Mouse (Mus musculus) MEL (cell line): Measurements from ENCODE around the gene Vax1. TPM values are rescaled to one million over a fixed set of nuclear protein-coding genes. Genes with fewer than 3 reads are reported as not detected.

Source experiments
- DNase-seq: peaks from one replicate; pipeline ENCODE4 v3.0.0; 2011; ENCODE audit warnings: low read depth, low spot score
- H3K27ac ChIP-seq: 2 replicates; pipeline ENCODE4 v1.5.1; 2012; ENCODE audit warnings: low read depth, mild to moderate bottlenecking, control low read depth, low read length, moderate library complexity; ENCODE audit not compliant: control insufficient read depth
- H3K27me3 ChIP-seq, 2 experiments: fragments of 150-350 bp in 1 of 2; sonication (generic) in 1 of 2; 2 replicates each; pipeline ENCODE4 v1.6.1; 2012; ENCODE audit warnings: low read length in 2 of 2, mild to moderate bottlenecking in 2 of 2, improper control_type of control experiment in 1 of 2, moderate library complexity in 1 of 2; ENCODE audit not compliant: insufficient read depth in 2 of 2, control insufficient read depth in 1 of 2
- H3K36me3 ChIP-seq, 2 experiments: 2 replicates each; pipeline ENCODE4 v1.6.1; 2012 to 2014; ENCODE audit warnings: low read length in 2 of 2, improper control_type of control experiment in 1 of 2, inconsistent platforms in 1 of 2, mild to moderate bottlenecking in 1 of 2; ENCODE audit not compliant: insufficient read depth in 2 of 2, control insufficient read depth in 1 of 2
- H3K4me1 ChIP-seq, 2 experiments: fragments of 150-350 bp in 1 of 2; sonication (generic) in 1 of 2; 2 replicates each; pipeline ENCODE4 v1.6.1; 2012; ENCODE audit warnings: low read length in 2 of 2, improper control_type of control experiment in 1 of 2, mild to moderate bottlenecking in 1 of 2; ENCODE audit not compliant: insufficient read depth in 2 of 2, control insufficient read depth in 1 of 2
- H3K4me3 ChIP-seq, 2 experiments: fragments of 150-350 bp in 1 of 2; sonication (generic) in 1 of 2; 2 replicates each; pipeline ENCODE4 v1.5.1; 2012; ENCODE audit warnings: low read depth in 2 of 2, low read length in 2 of 2, mild to moderate bottlenecking in 2 of 2, moderate library complexity in 2 of 2, control low read depth in 1 of 2, improper control_type of control experiment in 1 of 2; ENCODE audit not compliant: control insufficient read depth in 1 of 2, insufficient read depth in 1 of 2
- H3K79me2 ChIP-seq: 2 replicates; pipeline ENCODE4 v1.6.1; 2012; ENCODE audit warnings: mild to moderate bottlenecking, low read length, moderate library complexity; ENCODE audit not compliant: control insufficient read depth, poor library complexity, insufficient read depth
- H3K9ac ChIP-seq: 2 replicates; pipeline ENCODE4 v1.6.1; 2012; ENCODE audit warnings: low read depth, mild to moderate bottlenecking, control low read depth, low read length, moderate library complexity; ENCODE audit not compliant: control insufficient read depth, poor library complexity, severe bottlenecking
- H3K9me3 ChIP-seq: fragments of 150-350 bp; sonication (generic); replicated peaks from 2 replicates; pipeline ENCODE4 v1.6.1; 2012; ENCODE audit warnings: mild to moderate bottlenecking, low read length, improper control_type of control experiment, moderate library complexity; ENCODE audit not compliant: insufficient read depth
- CHD1 ChIP-seq: IDR thresholded peaks from 2 replicates; pipeline ENCODE4 v1.6.1; 2012; ENCODE audit warnings: low read depth, mild to moderate bottlenecking, inconsistent platforms, low read length, improper control_type of control experiment
- CHD2 ChIP-seq: IDR thresholded peaks from 2 replicates; pipeline ENCODE4 v1.6.1; 2011; ENCODE audit warnings: low read length, improper control_type of control experiment
- CTCF ChIP-seq, 3 experiments: IDR thresholded peaks in 2 of 3; conservative IDR thresholded peaks in 1 of 3; 2 replicates each; pipeline ENCODE4 v1.5.1; 2011 to 2012; ENCODE audit warnings: low read length in 3 of 3, low read depth in 2 of 3, mild to moderate bottlenecking in 2 of 3, improper control_type of control experiment in 1 of 3, inconsistent platforms in 1 of 3, mixed read lengths in 1 of 3, moderate library complexity in 1 of 3; ENCODE audit not compliant: control insufficient read depth in 1 of 3, insufficient read depth in 1 of 3, poor library complexity in 1 of 3, severe bottlenecking in 1 of 3
- ELF1 ChIP-seq: IDR thresholded peaks from 2 replicates; pipeline ENCODE4 v1.6.1; 2014; ENCODE audit warnings: low read depth, mild to moderate bottlenecking, inconsistent platforms, low read length, improper control_type of control experiment, moderate library complexity
- GABPA ChIP-seq: IDR thresholded peaks from 2 replicates; pipeline ENCODE4 v1.6.1; 2012; ENCODE audit warnings: low read depth, mild to moderate bottlenecking, inconsistent platforms, low read length, improper control_type of control experiment, moderate library complexity
- GATA1 ChIP-seq: IDR thresholded peaks from 2 replicates; pipeline ENCODE4 v1.6.1; 2011; ENCODE audit warnings: low read depth, low read length, improper control_type of control experiment
- JUND ChIP-seq: IDR thresholded peaks from 2 replicates; pipeline ENCODE4 v1.6.1; 2011; ENCODE audit warnings: low read depth, mild to moderate bottlenecking, improper control_type of control experiment, low read length
- KAT2A ChIP-seq: conservative IDR thresholded peaks from 2 replicates; pipeline ENCODE4 v1.6.1; 2012; ENCODE audit warnings: low read depth, low read length, improper control_type of control experiment, inconsistent platforms
- MAFK ChIP-seq: IDR thresholded peaks from 2 replicates; pipeline ENCODE4 v1.6.1; 2011; ENCODE audit warnings: low read depth, mild to moderate bottlenecking, low read length, improper control_type of control experiment, borderline replicate concordance
- MAX ChIP-seq: IDR thresholded peaks from 2 replicates; pipeline ENCODE4 v1.6.1; 2011; ENCODE audit warnings: low read length, improper control_type of control experiment
- MAZ ChIP-seq: IDR thresholded peaks from 2 replicates; pipeline ENCODE4 v1.6.1; 2012; ENCODE audit warnings: low read depth, mild to moderate bottlenecking, inconsistent platforms, low read length, improper control_type of control experiment
- MXI1 ChIP-seq: IDR thresholded peaks from 2 replicates; pipeline ENCODE4 v1.6.1; 2011; ENCODE audit warnings: mild to moderate bottlenecking, low read depth, low read length, improper control_type of control experiment
- MYB ChIP-seq: IDR thresholded peaks from 2 replicates; pipeline ENCODE4 v1.6.1; 2011; ENCODE audit warnings: mild to moderate bottlenecking, low read depth, low read length, improper control_type of control experiment
- NELFE ChIP-seq: IDR thresholded peaks from 2 replicates; pipeline ENCODE4 v1.6.1; 2011; ENCODE audit warnings: low read depth, low read length, improper control_type of control experiment
- NRF1 ChIP-seq: IDR thresholded peaks from 2 replicates; pipeline ENCODE4 v1.6.1; 2014; ENCODE audit warnings: low read depth, mild to moderate bottlenecking, inconsistent platforms, low read length, improper control_type of control experiment, moderate library complexity; ENCODE audit not compliant: poor library complexity, insufficient read depth, severe bottlenecking
- POLR2A ChIP-seq, 2 experiments: IDR thresholded peaks; 2 replicates each; pipeline ENCODE4 v1.6.1; 2011 to 2012; ENCODE audit warnings: low read length in 2 of 2, mild to moderate bottlenecking in 2 of 2, control low read depth in 1 of 2, improper control_type of control experiment in 1 of 2, low read depth in 1 of 2, moderate library complexity in 1 of 2; ENCODE audit not compliant: control insufficient read depth in 1 of 2, insufficient read depth in 1 of 2, poor library complexity in 1 of 2
- POLR2AphosphoS2 ChIP-seq: IDR thresholded peaks from 2 replicates; pipeline ENCODE4 v1.6.1; 2011; ENCODE audit warnings: low read length, improper control_type of control experiment
- POLR2AphosphoS5 ChIP-seq: IDR thresholded peaks from 2 replicates; pipeline ENCODE4 v1.6.1; 2012; ENCODE audit warnings: low read depth, borderline replicate concordance, mild to moderate bottlenecking, inconsistent platforms, low read length, moderate library complexity, mixed read lengths
- RCOR1 ChIP-seq: IDR thresholded peaks from 2 replicates; pipeline ENCODE4 v1.6.1; 2012; ENCODE audit warnings: low read depth, mild to moderate bottlenecking, inconsistent platforms, low read length, improper control_type of control experiment
- SIN3A ChIP-seq: IDR thresholded peaks from 2 replicates; pipeline ENCODE4 v1.6.1; 2012; ENCODE audit warnings: low read length, improper control_type of control experiment, inconsistent platforms
- TAL1 ChIP-seq: IDR thresholded peaks from 2 replicates; pipeline ENCODE4 v1.6.1; 2012; ENCODE audit warnings: mild to moderate bottlenecking, inconsistent platforms, low read length, moderate library complexity, mixed read lengths
- TCF12 ChIP-seq: IDR thresholded peaks from 2 replicates; pipeline ENCODE4 v1.6.1; 2014; ENCODE audit warnings: low read depth, mild to moderate bottlenecking, inconsistent platforms, low read length, improper control_type of control experiment, moderate library complexity
- USF1 ChIP-seq: IDR thresholded peaks from 2 replicates; pipeline ENCODE4 v1.6.1; 2014; ENCODE audit warnings: low read depth, mild to moderate bottlenecking, inconsistent platforms, low read length, improper control_type of control experiment, moderate library complexity
- ZMIZ1 ChIP-seq: IDR thresholded peaks from 2 replicates; pipeline ENCODE4 v1.6.1; 2012; ENCODE audit warnings: low read depth, mild to moderate bottlenecking, inconsistent platforms, low read length, improper control_type of control experiment, moderate library complexity
- polyA plus RNA-seq, 2 experiments: library from polyadenylated mRNA; stranded (reverse) in 1 of 2; unstranded in 1 of 2; fragments of >175 nt in 1 of 2; fragments of >200 nt in 1 of 2; gene quantifications; 2 replicates each; pipeline versions ENCODE4 v1.2.1 to v1.2.4; 2012; ENCODE audit warnings: low replicate concordance in 2 of 2, low read depth in 1 of 2; ENCODE audit not compliant: insufficient read length in 2 of 2, insufficient read depth in 1 of 2, missing spikeins in 1 of 2
- total RNA-seq: library from RNA; depleted of rRNA; stranded (reverse); fragments of 300-350 nt; gene quantifications from 2 replicates; pipeline ENCODE4 v1.2.3, GENCODE M21; 2012

The Vax1 gene
- total and polyA plus RNA-seq, 3 experiments = not detected

- no peak for DNase-seq
- no peak for TF ChIP-seq TAL1
- TF ChIP-seq CHD2 = no peak
- no peak for TF ChIP-seq MYB
- no peak for TF ChIP-seq POLR2AphosphoS2
- no peak for TF ChIP-seq MAFK
- TF ChIP-seq KAT2A = no peak
- no peak for TF ChIP-seq GATA1
- TF ChIP-seq SIN3A = no peak
- no peak for TF ChIP-seq POLR2A (IDR thresholded peaks at IDR 0.05; ENCODE audit: control insufficient read depth in 1 of 2, insufficient read depth in 1 of 2, low read depth in 1 of 2, low read length in 2 of 2, poor library complexity in 1 of 2)
- TF ChIP-seq POLR2AphosphoS5 = no peak
- no peak for TF ChIP-seq RCOR1
- no peak for TF ChIP-seq MAX
- TF ChIP-seq MAZ = no peak
- no peak for TF ChIP-seq CTCF (IDR thresholded peaks at IDR 0.05 in 2 of 3, conservative IDR thresholded peaks at IDR 0.05 in 1 of 3; ENCODE audit: control insufficient read depth in 1 of 3, insufficient read depth in 1 of 3, low read depth in 2 of 3, low read length in 3 of 3, poor library complexity in 1 of 3, severe bottlenecking in 1 of 3)
- TF ChIP-seq CHD1 = no peak
- TF ChIP-seq ELF1 = no peak
- no peak for TF ChIP-seq ZMIZ1
- no peak for TF ChIP-seq GABPA
- TF ChIP-seq, all 39 proteins: peak for 0
- no peaks in the 10 kb centered on the region for H3K9me3 ChIP-seq
These were observed 47.0 kb upstream of the Vax1 start for GRCm38 (mm10) chr19:59216891-59217290.

GRCm38 (mm10) chr19:59208986-59209385 is 39.1 kb upstream of the Vax1 start:
- Histone ChIP-seq H3K4me3 (no peak overlapping the region), H3K27me3 (peaks cover 2 to 4% of the 10 kb centered on the region in 2 experiments; a peak in 1 of 4 replicates), H3K9me3 (no peaks in the 10 kb centered on the region), H3K36me3 (no peaks in the 10 kb centered on the region), H3K79me2 (no peaks in the 10 kb centered on the region), H3K4me1 (no peaks in the 10 kb centered on the region), H3K27ac (no peak overlapping the region), H3K9ac (no peak overlapping the region)
- DNase-seq = no peak
- TF ChIP-seq JUND (no peak), MAX (no peak), POLR2AphosphoS2 (no peak), NRF1 (no peak), MXI1 (no peak), NELFE (no peak), TCF12 (no peak), RCOR1 (no peak), USF1 (no peak), GATA1 (no peak)

More at GRCm38 (mm10) chr19:59216891-59217290, 47.0 kb upstream of the Vax1 start:
- Histone ChIP-seq H3K36me3 (no peaks in the 10 kb centered on the region), H3K4me3 (no peak overlapping the region), H3K27me3 (peaks cover 2% of the 10 kb centered on the region in 2 experiments; a peak in 1 of 4 replicates), H3K79me2 (no peaks in the 10 kb centered on the region), H3K27ac (no peak overlapping the region), H3K4me1 (no peaks in the 10 kb centered on the region), H3K9ac (no peak overlapping the region)
